Mouse (Mus musculus) myocyte (in vitro differentiated cells): Measurements from ENCODE around the gene Gm10644.

Experiments used
- E2F4 ChIP-seq: IDR thresholded peaks from one replicate; pipeline ENCODE4 v1.6.1; 2011; ENCODE audit warnings: mild to moderate bottlenecking, control low read depth, moderate library complexity; ENCODE audit not compliant: insufficient read depth
- POLR2A ChIP-seq: IDR thresholded peaks from one replicate; pipeline ENCODE4 v1.6.1; 2011; ENCODE audit warnings: low read depth, mild to moderate bottlenecking, control low read depth, moderate library complexity; ENCODE audit not compliant: insufficient read length
- POLR2AphosphoS2 ChIP-seq: IDR thresholded peaks from one replicate; pipeline ENCODE4 v1.6.1; 2011; ENCODE audit warnings: low read depth, control low read depth; ENCODE audit not compliant: insufficient read length
- TCF12 ChIP-seq: IDR thresholded peaks from one replicate; pipeline ENCODE4 v1.6.1; 2011; ENCODE audit warnings: mild to moderate bottlenecking, control low read depth; ENCODE audit not compliant: poor library complexity, insufficient read depth, severe bottlenecking
- USF1 ChIP-seq: IDR thresholded peaks from one replicate; pipeline ENCODE4 v1.6.1; 2011; ENCODE audit warnings: low read depth, mild to moderate bottlenecking, control low read depth, moderate library complexity

- TF ChIP-seq TCF12, result no peak
- no peak for TF ChIP-seq POLR2A
- TF ChIP-seq POLR2AphosphoS2, result no peak
- TF ChIP-seq E2F4, result no peak
- TF ChIP-seq USF1, result no peak
Measured at GRCm38 (mm10) chr8:83971121-83971520, 16.1 kb upstream of the Gm10644 start.
